Mouse (Mus musculus) neural tube, embryonic 14.5 days (tissue): ENCODE measurements at regions not wholly inside any gene's neighbourhood (a gene's known extent, or its start where the extent isn't known, plus 50 kb on each side); places are given as distances from the start of the nearest gene placed in this dataset.

Source experiments
- ATAC-seq: fragments of 200-750 bp; cut with Nextera tagmentation; 2 replicates; pipeline ENCODE4 v1.8.0; 2017; ENCODE audit warnings: low read depth, mild to moderate bottlenecking, moderate TSS enrichment, moderate library complexity
- H3K27ac ChIP-seq: fragments of 300-500 bp; sonication (generic); 2 replicates; pipeline ENCODE4 v1.5.1; 2014; ENCODE audit warnings: low read depth, mild to moderate bottlenecking, control low read depth, low read length, moderate library complexity, mixed read lengths
- H3K27me3 ChIP-seq: fragments of 300-500 bp; sonication (generic); 2 replicates; pipeline ENCODE4 v1.6.1; 2014; ENCODE audit warnings: low read length; ENCODE audit not compliant: control insufficient read depth, insufficient read depth
- H3K36me3 ChIP-seq: fragments of 300-500 bp; sonication (generic); 2 replicates; pipeline ENCODE4 v1.6.1; 2014; ENCODE audit warnings: low read length, mixed read lengths; ENCODE audit not compliant: control insufficient read depth, insufficient read depth
- H3K4me1 ChIP-seq: fragments of 300-500 bp; sonication (generic); 2 replicates; pipeline ENCODE4 v1.6.1; 2014; ENCODE audit warnings: low read length; ENCODE audit not compliant: control insufficient read depth, insufficient read depth
- H3K4me2 ChIP-seq: fragments of 300-500 bp; sonication (generic); 2 replicates; pipeline ENCODE4 v1.6.1; 2014; ENCODE audit warnings: mild to moderate bottlenecking, low read depth, low read length, control low read depth
- H3K4me3 ChIP-seq: fragments of 300-500 bp; sonication (generic); 2 replicates; pipeline ENCODE4 v1.5.1; 2014; ENCODE audit warnings: low read depth, low read length, control low read depth, mixed read lengths
- H3K9ac ChIP-seq: fragments of 300-500 bp; sonication (generic); replicated peaks from 2 replicates; pipeline ENCODE4 v1.6.1; 2014; ENCODE audit warnings: low read depth, mild to moderate bottlenecking, control low read depth, low read length, mixed read lengths
- H3K9me3 ChIP-seq: fragments of 300-500 bp; sonication (generic); 2 replicates; pipeline ENCODE4 v1.6.1; 2016; ENCODE audit warnings: low read length; ENCODE audit not compliant: control insufficient read depth
- WGBS: fragments of 180-500 bp; shearing (Covaris S2); extraction: QIAGEN DNeasy Blood & Tissue Kit; methylation state at CpG from one replicate; pipeline ENCODE4 v1.1.7; 2014; 5-methylcytosine and 5-hydroxymethylcytosine counted together

GRCm38 (mm10) chr14:15809083-15809482, 370.3 kb upstream of the Lrrc3b start:
- ATAC-seq = no peak
- no peaks in the 10 kb centered on the region for H3K9me3 ChIP-seq
- no peaks in the 10 kb centered on the region for H3K36me3 ChIP-seq
- H3K9ac ChIP-seq = no peak overlapping the region
- H3K27me3 ChIP-seq = no peaks in the 10 kb centered on the region
- no peak overlapping the region for H3K4me2 ChIP-seq
- no peak overlapping the region for H3K4me3 ChIP-seq
- 80% methylated on average over 2 of the region's 2 CpGs for WGBS
- H3K27ac ChIP-seq = no peak overlapping the region
- H3K4me1 ChIP-seq = no peaks in the 10 kb centered on the region

- 94% methylated on average over 1 of the region's 1 CpGs for WGBS
- no peaks in the 10 kb centered on the region for H3K27me3 ChIP-seq
- no peaks in the 10 kb centered on the region for H3K4me1 ChIP-seq
- H3K9me3 ChIP-seq = no peaks in the 10 kb centered on the region
- no peaks in the 10 kb centered on the region for H3K36me3 ChIP-seq
- no peak overlapping the region for H3K4me3 ChIP-seq
- ATAC-seq = no peak
- H3K27ac ChIP-seq = no peak overlapping the region
- no peak overlapping the region for H3K9ac ChIP-seq
- H3K4me2 ChIP-seq = no peak overlapping the region
Observed at GRCm38 (mm10) chr14:15841390-15842023, 402.7 kb upstream of the Lrrc3b start.

GRCm38 (mm10) chr14:15842024-15842599, 403.3 kb upstream of the Lrrc3b start:
- H3K4me2 ChIP-seq = no peak overlapping the region
- H3K27me3 ChIP-seq = no peaks in the 10 kb centered on the region
- no peaks in the 10 kb centered on the region for H3K4me1 ChIP-seq
- WGBS = 38% methylated on average over 1 of the region's 1 CpGs
- peak; percentile 76; the same call in 1 of the 2 replicates for ATAC-seq
- H3K9me3 ChIP-seq = no peaks in the 10 kb centered on the region
- H3K9ac ChIP-seq = no peak overlapping the region
- no peaks in the 10 kb centered on the region for H3K36me3 ChIP-seq
- H3K27ac ChIP-seq = no peak overlapping the region
- H3K4me3 ChIP-seq = no peak overlapping the region

GRCm38 (mm10) chr14:15868520-15868919, 380.6 kb upstream of the Ngly1 start:
- no peak for ATAC-seq
- Histone ChIP-seq H3K27me3 (no peaks in the 10 kb centered on the region), H3K36me3 (no peaks in the 10 kb centered on the region), H3K4me2 (no peak overlapping the region), H3K4me3 (no peak overlapping the region), H3K4me1 (no peaks in the 10 kb centered on the region), H3K9ac (no peak overlapping the region), H3K9me3 (no peaks in the 10 kb centered on the region), H3K27ac (no peak overlapping the region)
- WGBS = 76% methylated on average over 3 of the region's 3 CpGs

- H3K4me3 ChIP-seq = no peak overlapping the region
- 97% methylated on average over 2 of the region's 2 CpGs for WGBS
- no peak overlapping the region for H3K27ac ChIP-seq
- no peaks in the 10 kb centered on the region for H3K9me3 ChIP-seq
- ATAC-seq = no peak
- H3K4me2 ChIP-seq = no peak overlapping the region
- no peaks in the 10 kb centered on the region for H3K36me3 ChIP-seq
- no peaks in the 10 kb centered on the region for H3K4me1 ChIP-seq
- no peak overlapping the region for H3K9ac ChIP-seq
- no peaks in the 10 kb centered on the region for H3K27me3 ChIP-seq
Observed at GRCm38 (mm10) chr14:15872013-15872412, 377.1 kb upstream of the Ngly1 start.

- no peak overlapping the region for H3K9ac ChIP-seq
- H3K27ac ChIP-seq = no peak overlapping the region
- H3K27me3 ChIP-seq = no peaks in the 10 kb centered on the region
- ATAC-seq = no peak
- H3K4me2 ChIP-seq = no peak overlapping the region
- H3K4me1 ChIP-seq = no peaks in the 10 kb centered on the region
- H3K4me3 ChIP-seq = no peak overlapping the region
- WGBS = 87% methylated on average over 3 of the region's 3 CpGs
- no peaks in the 10 kb centered on the region for H3K9me3 ChIP-seq
- no peaks in the 10 kb centered on the region for H3K36me3 ChIP-seq
Observed at GRCm38 (mm10) chr14:15880146-15880545, 368.9 kb upstream of the Ngly1 start.

GRCm38 (mm10) chr14:15881284-15881683, 367.8 kb upstream of the Ngly1 start:
- Histone ChIP-seq H3K9me3 (no peaks in the 10 kb centered on the region), H3K9ac (no peak overlapping the region), H3K36me3 (no peaks in the 10 kb centered on the region), H3K4me1 (no peaks in the 10 kb centered on the region), H3K27me3 (no peaks in the 10 kb centered on the region), H3K27ac (no peak overlapping the region), H3K4me2 (no peak overlapping the region), H3K4me3 (no peak overlapping the region)
- 55% methylated on average over 1 of the region's 1 CpGs for WGBS
- ATAC-seq = peak; percentile 65; the same call in 1 of the 2 replicates

GRCm38 (mm10) chr14:15884641-15885340, 364.3 kb upstream of the Ngly1 start:
- Histone ChIP-seq H3K9ac (no peak overlapping the region), H3K4me1 (no peaks in the 10 kb centered on the region), H3K4me2 (no peak overlapping the region), H3K4me3 (no peak overlapping the region), H3K9me3 (no peaks in the 10 kb centered on the region), H3K27me3 (no peaks in the 10 kb centered on the region), H3K27ac (no peak overlapping the region), H3K36me3 (no peaks in the 10 kb centered on the region)
- ATAC-seq = no peak
- 81% methylated on average over 2 of the region's 2 CpGs for WGBS

GRCm38 (mm10) chr14:15897098-15897497, 352.0 kb upstream of the Ngly1 start:
- H3K36me3 ChIP-seq = no peaks in the 10 kb centered on the region
- no peak for ATAC-seq
- H3K4me1 ChIP-seq = no peaks in the 10 kb centered on the region
- no peak overlapping the region for H3K27ac ChIP-seq
- H3K9ac ChIP-seq = no peak overlapping the region
- H3K4me2 ChIP-seq = no peak overlapping the region
- no peaks in the 10 kb centered on the region for H3K27me3 ChIP-seq
- WGBS = 69% methylated on average over 1 of the region's 1 CpGs
- no peaks in the 10 kb centered on the region for H3K9me3 ChIP-seq
- no peak overlapping the region for H3K4me3 ChIP-seq
